Mouse (Mus musculus) heart, adult 2 months (tissue): Measurements from ENCODE around the gene Gbx1.

Experiments
- CTCF ChIP-seq: fragments of 200-600 bp; IDR thresholded peaks from 2 replicates; pipeline ENCODE4 v1.8.1; 2022; ENCODE audit warnings: antibody characterized with exemption, mild to moderate bottlenecking, moderate library complexity
- EP300 ChIP-seq: fragments of 200-500 bp; IDR thresholded peaks from 2 replicates; pipeline ENCODE4 v1.6.1; 2011; ENCODE audit warnings: low read depth, low read length, control low read depth; ENCODE audit not compliant: insufficient read depth
- POLR2A ChIP-seq: fragments of 200-500 bp; IDR thresholded peaks from 2 replicates; pipeline ENCODE4 v1.6.1; 2011; ENCODE audit warnings: mild to moderate bottlenecking, low read depth, low read length, control low read depth; ENCODE audit not compliant: insufficient read depth

- TF ChIP-seq POLR2A (no peak), CTCF (no peak), EP300 (no peak)
Measured at GRCm38 (mm10) chr5:24576801-24577182, 49.8 kb upstream of the Gbx1 start.
